Mouse (Mus musculus) c-Kit-positive CD71-positive TER-119-negative erythroid progenitor cells, embryonic 14.5 days (primary cell): ENCODE data around the gene Dtx2.
"Not testable (repeated sequence)": the region's sequence is repeated elsewhere in the genome, so short reads cannot be mapped to it uniquely, and the experiment has no call there.

Experiments used
- DNase-seq: peaks from one replicate; pipeline ENCODE4 v3.0.0-alpha.2; 2013; ENCODE audit warnings: low read depth

Gene Dtx2

DNA sequence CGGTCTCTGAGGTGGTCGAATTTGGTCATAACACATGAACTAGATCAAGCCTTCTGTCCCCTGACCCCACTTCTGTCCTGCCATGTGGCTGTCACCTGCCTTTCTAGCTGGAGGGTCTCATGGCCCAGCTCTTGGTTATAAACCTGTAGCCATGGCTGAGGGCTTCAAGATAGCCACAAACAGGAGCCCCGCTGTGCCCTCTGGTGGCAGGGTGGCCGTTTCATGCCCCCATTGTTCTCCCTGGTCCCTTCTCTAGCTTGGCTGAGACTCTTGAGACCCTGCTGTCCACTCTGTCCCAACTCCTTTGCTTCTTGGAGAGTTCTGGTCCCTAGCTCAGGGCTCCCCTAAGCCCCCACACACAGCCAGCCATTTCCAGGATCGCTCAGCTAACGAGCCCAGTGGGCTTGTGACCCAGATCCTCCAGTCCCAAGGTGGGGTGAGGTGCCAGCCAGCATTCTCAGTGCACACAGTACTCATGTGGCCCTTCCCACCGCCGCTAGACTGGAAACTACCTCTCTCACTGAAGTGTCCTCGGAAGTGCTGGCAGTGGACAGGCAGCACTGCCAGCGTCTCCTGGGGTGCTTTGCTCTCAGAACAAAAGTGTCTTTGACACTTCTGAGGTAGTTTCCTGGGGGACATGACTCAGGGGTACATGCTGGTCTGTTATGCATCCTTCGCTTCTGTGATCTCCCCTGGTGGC, 33.2 kb downstream of the Dtx2 start:
- no peak for DNase-seq

DNA sequence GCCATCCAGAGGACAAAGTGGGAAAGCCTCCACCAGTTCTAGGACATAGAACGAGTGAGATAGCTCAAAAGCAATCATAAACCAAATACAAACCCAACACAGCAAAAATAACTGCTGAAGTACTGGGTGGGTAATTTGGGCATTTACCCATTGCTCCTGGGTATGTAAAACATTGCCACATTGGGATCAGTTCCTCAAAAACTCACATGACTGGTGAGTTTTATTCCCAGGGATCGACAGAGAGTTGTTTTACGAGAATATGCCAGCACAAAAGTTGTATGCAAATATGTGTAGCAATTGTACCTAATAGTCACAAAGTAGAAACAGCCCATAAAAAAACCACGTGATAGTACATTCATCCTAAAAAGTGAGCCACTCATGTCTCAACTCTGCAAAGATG, 40.3 kb downstream of the Dtx2 start:
- no peak for DNase-seq

DNA sequence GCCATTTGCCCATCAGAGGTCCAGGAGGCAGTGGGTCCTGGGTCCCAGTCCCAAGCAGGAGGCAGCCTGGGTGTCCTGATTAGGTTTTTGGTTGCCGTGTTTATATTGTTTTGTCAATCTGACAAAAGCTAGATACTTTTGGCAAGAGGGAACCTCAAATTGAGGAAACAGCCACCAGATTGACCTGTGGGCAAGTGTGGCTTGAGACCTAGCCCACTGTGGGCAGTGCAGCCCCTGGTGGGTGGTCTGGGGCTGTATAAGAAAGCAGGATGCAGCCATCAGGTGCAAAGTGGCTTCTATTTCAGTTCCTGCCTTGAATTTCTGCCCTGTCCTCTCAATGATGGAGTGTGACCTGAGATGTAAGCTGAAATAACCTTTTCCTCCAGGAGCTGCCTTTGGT, 40.7 kb downstream of the Dtx2 start:
- DNase-seq = no peak

DNA sequence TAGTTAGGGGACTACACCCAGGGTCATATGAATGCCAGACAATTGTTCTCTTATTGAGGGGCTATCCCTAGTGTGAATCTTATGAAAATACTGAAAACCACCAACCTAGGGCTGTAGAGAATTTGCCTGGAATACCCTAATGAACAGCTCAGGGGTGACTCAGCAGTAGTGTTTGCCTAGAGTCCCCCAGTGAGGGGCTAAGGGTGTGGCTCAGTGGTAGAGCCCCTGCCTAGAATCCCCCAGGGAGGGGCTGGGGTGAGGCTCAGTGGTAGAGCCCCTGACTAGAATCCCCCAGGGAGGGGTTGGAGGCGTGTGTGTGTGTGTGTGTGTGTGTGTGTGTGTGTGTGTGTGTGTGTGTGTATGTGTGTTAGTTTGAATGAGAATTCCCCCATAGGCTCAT, 42.1 kb downstream of the Dtx2 start:
- no peak for DNase-seq

DNA sequence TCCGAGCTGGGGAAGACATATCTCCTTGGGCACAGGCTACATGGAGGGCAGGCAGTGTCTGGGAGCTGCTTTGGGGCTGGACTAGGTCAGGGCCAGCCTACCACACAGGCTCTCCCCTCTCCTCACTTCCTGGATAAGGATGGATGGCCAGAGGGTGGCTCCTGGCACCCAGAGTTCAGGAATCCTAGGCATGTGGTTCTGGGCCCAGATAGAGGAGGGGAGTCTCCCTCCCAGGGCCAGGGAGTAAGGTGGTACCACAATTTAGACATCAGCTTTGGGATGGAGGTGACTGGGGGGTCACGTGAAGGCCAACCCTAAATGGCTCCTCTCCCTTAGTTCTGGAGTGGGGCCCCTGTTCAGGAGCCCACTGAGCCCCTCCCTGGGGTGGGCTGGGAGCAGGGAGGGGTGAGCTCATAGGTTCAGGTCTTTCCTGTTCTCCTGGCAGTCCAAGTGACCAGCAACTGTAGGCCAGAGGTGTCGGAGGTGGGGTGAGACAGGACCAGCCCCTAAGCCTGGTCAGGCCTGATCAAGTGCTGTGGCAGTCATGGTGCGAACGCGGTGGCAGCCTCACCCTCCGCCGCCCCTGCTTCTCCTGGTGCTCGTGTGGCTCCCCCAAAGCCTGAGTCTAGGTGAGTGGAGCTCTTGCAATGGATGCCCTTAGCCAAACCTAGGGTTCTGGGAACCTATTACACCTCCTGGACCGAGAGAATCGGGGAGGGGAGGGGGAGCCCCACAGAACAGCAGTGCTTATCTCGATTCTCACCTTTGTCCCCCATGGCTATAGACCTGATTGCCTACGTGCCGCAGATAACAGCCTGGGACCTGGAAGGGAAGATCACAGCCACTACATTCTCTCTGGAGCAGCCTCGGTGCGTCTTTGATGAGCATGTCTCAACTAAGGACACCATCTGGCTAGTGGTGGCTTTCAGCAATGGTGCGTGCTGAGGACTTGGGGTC, 43.9 kb downstream of the Dtx2 start, which contains the start of gene Upk3b:
TSS of gene Upk3b (plus strand) at position 239 of the 957 bp plus-strand sequence.
- DNase-seq = no peak

DNA sequence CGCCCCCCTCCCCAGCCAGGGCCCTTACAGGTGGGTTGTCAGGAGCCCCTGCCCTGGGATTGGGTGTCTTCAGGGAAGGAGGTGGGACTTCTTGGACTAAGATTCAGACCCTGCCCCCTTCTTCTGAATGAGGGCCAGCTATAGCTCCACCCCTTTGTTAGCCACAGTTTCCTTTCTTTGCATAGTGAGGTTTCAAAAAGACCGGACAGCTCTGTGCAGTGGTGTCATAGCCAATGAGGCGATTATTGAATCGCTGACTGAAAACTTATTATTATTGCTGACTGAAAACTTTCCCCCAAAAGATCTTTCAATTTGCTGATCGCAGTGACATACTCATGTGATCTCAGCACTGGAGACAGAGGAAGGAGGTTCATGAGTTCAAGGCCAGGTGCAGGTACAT, 45.6 kb downstream of the Dtx2 start:
- DNase-seq = no peak

DNA sequence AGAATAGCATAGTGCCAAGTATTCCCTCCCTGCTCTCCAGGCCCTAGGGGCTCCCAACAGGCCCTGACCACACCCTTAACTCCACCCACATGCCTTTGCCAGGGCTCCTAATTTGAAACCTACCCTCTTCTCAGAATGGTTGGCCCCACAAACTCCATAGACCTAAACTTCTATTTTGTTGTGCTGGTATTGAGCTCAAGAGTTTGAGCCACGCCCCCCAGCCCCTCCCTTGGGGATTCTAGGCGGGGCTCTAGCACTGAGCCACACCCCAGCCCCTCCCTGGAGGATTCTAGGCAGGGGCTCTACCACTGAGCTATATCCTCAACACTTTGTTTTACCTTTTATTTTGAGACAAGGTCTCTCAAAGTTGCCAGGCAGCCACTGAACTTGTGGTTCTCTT, 46.7 kb downstream of the Dtx2 start:
- peak; percentile 15 for DNase-seq

DNA sequence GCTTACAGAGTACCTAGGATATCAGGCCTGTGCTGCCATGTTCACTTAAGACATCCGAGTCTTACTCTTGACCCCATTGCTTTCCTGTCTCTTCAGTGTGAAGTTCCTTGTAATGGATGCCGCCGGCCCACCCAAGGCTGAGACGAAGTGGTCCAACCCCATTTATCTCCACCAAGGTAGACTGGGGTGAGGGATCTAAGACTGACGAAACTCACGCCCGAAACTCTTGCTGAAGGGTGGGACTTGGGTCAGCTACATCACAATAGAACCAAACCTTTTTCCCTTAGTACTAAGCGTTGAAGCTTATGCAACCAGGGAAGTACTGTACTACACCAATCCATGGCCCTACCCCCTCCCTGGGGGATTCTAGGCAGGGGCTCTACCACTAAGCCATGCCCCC, 47.1 kb downstream of the Dtx2 start:
- DNase-seq = no peak

DNA sequence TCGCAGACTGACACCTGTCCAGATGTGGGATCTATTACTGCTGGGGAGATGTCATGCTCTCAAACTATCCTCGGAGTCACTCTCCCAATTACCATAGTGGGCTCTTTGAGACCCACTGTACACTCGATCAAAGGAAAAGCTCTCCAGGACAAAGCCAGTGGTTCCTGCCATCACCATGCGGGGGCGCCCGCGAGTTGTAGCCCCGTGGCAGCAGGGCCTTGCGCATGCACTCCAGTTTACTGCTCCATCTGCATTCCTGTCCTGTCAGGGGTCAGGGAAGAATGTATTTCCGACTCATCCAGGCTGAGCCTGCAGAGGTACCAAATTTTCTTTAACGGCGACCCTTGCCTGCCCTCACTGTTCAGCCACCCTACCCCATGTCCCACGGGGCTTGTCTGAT, 50.3 kb downstream of the Dtx2 start:
- DNase-seq = no peak

DNA sequence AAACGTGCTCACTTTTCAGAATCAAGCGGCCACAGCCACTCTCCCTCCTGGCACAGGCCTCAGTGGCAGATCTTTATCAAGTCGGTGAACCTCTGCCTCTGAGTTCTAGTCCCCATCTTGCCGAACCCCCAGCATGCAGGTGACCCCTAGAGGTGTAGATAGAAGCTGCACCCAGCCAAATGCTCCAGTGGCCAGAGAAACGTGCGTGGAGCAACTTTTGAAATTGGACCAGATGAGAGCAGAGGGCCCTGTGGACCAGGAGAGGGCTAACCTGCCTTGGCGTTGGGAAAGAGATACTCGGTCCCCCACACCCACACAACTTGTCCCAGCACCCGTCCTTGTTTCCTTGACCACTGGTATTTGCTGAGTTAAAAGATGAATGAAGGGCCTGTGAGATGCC, 50.8 kb downstream of the Dtx2 start:
- DNase-seq = no peak

DNA sequence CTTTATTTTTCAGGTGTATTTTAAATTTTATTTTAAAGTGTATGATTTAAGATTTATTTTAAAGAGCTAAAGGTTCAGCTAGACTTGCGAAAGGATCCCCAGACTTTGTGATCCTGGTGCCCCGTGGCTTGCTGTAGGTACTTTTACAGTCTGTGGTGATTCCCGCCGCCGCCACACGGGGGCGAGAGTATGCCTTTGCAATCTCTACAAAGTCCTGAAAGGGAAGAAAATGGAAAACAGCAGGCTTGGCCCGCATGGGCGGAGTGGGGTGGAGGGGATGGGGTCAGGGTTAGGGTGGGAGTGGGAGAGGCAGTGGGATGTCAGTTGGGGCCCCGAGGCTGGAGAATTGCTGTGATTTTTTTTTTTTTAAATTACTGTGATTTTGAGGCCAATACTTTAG, 51.4 kb downstream of the Dtx2 start:
- peak; percentile 51 for DNase-seq

DNA sequence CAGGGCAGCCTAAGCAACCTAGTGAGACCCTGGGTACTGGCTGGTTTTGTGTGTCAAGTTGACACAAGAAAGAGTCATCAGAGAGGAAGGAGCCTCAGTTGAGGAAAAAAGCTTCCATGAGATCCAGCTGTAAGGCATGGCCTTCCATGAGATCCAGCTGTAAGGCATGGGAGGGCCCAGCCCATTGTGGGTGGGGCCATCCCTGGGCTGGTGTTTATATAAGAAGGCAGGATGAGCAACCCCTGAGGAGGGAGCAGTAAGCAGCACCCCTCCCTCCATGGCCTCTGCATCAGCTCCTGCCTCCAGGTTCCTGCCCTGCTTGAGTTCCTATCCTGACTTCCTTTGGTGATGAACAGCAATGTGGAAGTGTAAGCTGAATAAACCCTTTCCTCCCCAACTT, 53.9 kb downstream of the Dtx2 start:
- DNase-seq = not testable (repeated sequence)

DNA sequence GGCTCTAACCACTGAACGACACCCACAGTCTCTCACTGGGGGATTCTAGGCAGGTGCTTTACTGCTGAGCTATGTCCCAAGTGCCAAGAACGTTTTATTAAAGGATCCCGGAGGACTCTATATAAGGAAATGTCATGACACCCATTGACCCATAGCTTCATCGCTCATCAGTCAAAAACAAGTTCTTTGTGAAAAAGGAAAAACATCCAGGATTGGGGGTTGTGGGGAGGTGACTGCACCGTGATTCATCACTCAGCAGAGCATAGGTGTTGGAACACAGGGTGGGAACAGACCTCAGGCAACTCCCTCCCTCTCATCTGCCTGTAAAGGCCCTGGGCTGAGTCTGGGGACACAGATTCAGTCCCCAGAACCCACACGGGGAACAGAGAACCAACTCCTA, 55.3 kb downstream of the Dtx2 start:
- no peak for DNase-seq

DNA sequence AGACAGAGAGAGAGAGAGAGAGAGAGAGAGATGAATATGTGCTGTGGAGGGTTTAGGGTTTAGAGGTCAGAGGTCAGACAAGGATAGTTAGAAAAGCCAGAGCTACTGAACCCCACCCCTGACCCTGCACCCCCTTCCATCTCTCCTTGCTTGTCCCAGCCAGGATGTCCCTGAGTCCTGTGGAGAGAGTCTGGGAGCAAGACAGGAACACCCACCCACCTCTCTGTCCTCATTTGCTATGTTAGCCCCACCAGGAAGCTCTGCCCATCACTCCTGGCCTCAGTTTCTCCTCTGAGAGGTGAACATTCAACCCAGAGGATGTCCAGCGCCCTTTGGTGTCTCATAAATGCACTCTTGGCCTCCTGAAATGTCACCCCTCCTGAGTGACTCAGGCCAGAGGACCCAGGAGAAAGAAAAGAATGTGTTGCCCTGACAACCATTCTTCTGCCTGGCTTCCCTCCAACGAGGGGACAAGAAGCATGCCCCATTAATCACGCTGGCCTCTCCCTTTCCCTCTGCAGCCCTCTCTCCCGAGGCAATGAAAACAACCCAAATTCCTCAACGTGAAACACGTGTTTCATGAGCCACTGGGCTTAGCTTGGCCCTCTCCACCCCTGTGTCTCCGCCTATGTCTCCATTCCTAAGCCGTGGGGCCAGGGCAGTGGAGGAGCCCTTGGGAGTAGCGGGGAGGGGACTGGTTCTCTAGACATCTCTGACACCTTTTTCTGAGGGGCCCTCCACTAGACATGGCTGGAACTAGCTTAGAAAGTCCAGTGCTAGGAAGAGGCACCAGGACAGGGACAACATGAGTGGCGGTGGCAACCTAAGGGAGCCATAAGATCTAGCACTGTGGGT, 56.9 kb downstream of the Dtx2 start:
- DNase-seq = no peak

DNA sequence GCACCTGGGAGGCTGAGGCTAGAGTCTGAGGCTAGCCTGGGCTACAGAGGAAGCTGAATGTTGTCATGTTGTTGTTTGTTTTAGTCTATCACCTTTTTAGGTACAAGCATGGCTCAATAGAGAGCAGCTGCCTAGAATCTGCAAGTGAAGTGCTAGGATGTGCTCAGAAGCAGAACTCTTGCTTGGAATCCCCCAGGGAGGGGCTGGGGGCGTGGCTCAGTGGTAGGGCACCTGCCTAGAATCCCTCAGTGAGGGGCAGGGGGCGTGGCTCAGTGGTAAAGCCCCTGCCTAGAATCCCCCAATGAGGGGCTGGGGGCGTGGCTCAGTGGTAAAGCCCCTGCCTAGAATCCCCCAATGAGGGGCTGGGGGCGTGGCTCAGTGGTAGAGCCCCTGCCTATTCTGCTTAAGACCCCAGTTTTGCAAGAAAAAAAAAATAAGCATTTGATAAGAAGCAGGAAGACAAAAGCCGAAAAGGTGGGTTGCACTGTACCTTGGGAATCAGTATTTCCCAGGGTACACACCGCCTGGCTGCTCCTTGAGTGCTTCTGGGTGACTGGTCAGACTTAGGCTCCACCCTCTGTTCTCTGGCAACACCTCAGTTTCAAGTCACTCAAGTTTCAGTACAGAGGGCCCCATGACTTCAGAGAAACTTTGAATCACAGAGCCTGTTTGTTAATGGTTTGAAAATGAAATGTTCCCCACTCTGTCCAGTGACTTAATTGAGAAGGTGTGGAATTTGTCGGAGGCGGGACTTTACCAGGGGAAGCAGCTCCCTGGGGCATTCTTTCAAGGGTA, 58.5 kb downstream of the Dtx2 start:
- DNase-seq = no peak

DNA sequence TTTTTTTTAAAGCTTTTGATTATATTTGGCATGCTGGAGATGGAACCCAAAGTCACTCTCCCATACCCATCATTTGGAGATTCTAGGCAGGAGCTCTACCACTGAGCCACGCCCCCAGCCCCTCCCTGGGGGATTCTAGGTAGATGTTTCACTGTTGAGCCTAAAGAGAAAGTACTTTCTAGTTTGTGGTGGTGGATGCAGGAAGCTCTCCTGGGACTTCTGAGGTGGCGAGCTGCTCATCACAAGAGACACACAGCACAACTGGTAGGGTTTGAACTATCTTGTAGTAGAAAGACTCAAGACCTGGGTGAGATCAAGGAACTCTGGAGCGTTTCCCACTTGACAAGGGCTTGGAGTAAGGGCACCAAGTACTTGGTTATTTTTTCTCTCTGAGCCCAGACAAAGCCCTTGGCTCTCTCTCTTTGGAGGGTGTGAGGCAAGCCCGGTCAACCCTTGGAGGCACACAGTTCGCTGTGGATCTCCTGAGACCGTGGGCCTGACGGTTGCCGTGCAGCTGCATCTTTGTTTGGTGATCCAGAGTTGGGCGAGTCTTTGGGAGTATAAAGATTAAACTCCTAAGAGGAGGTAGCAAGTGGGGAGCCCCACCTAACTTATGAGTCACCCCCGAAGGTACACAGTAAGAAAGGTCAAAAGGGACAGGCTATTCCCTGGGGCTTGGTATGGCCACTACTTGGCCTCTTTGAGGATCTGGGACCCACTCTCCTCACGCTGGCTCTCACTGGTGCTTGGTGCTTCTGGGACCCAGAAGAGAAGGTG, 59.9 kb downstream of the Dtx2 start, which contains the start of gene Upk3bl:
TSS of gene Upk3bl (plus strand) at position 192 of the 777 bp plus-strand sequence.
- no peak for DNase-seq

DNA sequence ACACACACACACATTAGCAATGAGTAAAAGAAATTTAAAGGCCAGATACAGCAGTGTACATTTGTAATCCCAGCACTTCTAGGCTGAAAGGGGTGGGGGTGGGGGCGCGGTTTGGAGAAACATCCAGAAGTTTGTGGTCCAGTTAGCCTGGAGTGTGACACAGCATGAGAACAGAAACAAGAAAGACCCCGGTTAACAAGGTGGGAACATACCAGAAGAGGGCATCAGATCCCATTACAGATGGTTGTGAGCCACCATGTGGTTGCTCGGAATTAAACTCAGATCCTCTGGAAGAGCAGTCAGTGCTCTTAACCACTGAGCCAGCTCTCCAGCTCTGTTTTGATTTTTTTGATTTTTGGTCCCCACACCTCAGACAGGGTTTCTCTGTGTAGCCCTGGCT, 61.5 kb downstream of the Dtx2 start:
- no peak for DNase-seq

DNA sequence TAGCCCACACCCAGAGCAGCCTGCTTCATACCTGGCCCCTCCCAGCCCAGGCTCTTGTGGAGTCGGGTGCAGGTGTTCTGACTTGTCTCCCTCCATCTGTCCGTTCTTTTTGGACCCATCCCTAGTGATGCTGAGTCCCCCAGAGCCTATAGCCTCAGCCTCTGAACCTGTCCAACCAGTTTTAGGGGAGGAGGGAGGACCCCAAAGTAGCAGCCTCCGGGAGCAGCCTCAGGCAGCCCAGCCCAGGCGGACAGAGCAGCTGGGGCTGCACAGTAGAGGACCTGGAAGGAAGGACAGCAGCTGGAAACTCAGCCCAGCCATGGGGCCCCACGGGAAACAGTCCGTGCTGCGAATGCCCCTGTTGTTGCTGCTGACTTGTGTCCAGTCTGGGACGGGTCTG, 62.5 kb downstream of the Dtx2 start:
- no peak for DNase-seq

DNA sequence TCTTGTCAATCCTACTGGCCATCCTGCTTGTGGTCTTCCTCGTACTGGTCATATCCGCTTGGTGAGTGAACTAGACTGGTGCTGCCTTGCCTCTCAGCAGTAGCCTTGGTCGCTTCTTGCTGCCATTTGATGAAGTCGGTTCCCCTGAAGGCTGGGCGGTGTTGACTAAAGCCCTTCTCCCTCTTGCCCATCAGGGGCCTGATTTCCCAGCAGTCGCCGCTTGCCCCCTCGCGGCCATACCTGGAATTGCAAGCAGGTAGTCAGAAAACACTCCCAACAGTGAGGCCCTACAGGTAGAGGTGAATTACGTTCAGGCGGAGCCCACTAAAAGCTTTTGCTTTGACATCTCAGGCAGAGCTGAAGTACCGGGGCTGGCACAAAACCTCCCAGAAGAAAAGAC, 67.0 kb downstream of the Dtx2 start:
- DNase-seq = peak; percentile 33

DNA sequence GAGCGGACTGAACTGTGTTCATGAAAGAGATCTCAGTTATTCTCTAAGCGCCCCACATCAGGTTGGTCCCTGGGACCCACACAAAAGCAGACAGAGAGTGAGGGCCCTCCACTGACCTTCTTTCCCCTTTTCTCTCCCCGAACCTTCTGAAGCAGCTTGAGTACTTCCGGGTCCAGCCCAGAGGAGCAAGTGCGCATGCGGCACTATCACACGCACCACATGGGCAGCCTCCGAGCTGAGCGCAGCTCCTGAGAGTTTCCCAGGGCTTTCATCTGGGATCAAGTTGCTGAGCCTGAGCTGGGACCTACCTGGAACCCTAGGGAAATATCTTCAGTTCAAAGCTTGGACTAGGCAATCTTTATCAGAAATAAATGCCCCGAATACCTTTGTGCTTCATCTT, 69.3 kb downstream of the Dtx2 start:
- no peak for DNase-seq
